Mouse (Mus musculus): ENCODE data around the gene Tubgcp6. TPM values are rescaled to one million over a fixed set of nuclear protein-coding genes. Genes with fewer than 3 reads are reported as not detected.

Tubgcp6 gene
- polyA plus RNA-seq, 1 experiment from 2014 or later, result 11.3 TPM

GRCm38 (mm10) chr15:89131316-89131715 is 8.4 kb upstream of the Tubgcp6 start:
- H3K4me1 ChIP-seq (ENCODE audit: control insufficient read depth in 2 of 2, insufficient read depth in 2 of 2, low read length in 2 of 2), result peaks cover 6 to 12% of the 10 kb centered on the region in 2 experiments; a peak in 3 of 4 replicates
- peaks cover 33% of the 10 kb centered on the region for H3K36me3 ChIP-seq (ENCODE audit: control insufficient read depth, insufficient read depth, low read length)
- no peak overlapping the region for H3K4me2 ChIP-seq (ENCODE audit: low read length)
- H3K4me3 ChIP-seq (ENCODE audit: control insufficient read depth in 1 of 2, insufficient read depth in 1 of 2, low read depth in 1 of 2, low read length in 2 of 2), result no peak overlapping the region
- ATAC-seq (ENCODE audit: insufficient number of reproducible peaks, insufficient read depth, low FRiP score, low read depth), result no peak
- WGBS, result 84% methylated on average over 3 of the region's 3 CpGs
- no peak overlapping the region for H3K9ac ChIP-seq (ENCODE audit: low read length)
- H3K9me3 ChIP-seq (ENCODE audit: control insufficient read depth, low read length), result no peaks in the 10 kb centered on the region
- no peaks in the 10 kb centered on the region for H3K27me3 ChIP-seq (ENCODE audit: control insufficient read depth, insufficient read depth, low read length)
- no peak overlapping the region for H3K27ac ChIP-seq (replicated peaks in 1 of 2; ENCODE audit: control insufficient read depth in 1 of 2, insufficient read depth in 1 of 2, low read depth in 2 of 2, low read length in 2 of 2)

- H3K9me3 ChIP-seq (ENCODE audit: control insufficient read depth, low read length), result no peaks in the 10 kb centered on the region
Observed at GRCm38 (mm10) chr15:89130245-89130644, 7.3 kb upstream of the Tubgcp6 start.

GRCm38 (mm10) chr15:89128382-89129350 is 5.8 kb upstream of the Tubgcp6 start, which contains the start of gene Hdac10:
Gene Hdac10 (minus strand): TSS chr15:89128700.
- Histone ChIP-seq H3K4me3 (ENCODE audit: control insufficient read depth in 1 of 2, insufficient read depth in 1 of 2, low read depth in 1 of 2, low read length in 2 of 2) (peak within 1 kb of the TSS; percentile 66 to 85), H3K27me3 (ENCODE audit: control insufficient read depth, insufficient read depth, low read length) (no peaks in the 10 kb centered on the region), H3K4me1 (ENCODE audit: control insufficient read depth in 2 of 2, insufficient read depth in 2 of 2, low read length in 2 of 2) (peaks cover 8 to 16% of the 10 kb centered on the region in 2 experiments; a peak in 3 of 4 replicates), H3K9ac (ENCODE audit: low read length) (peak within 1 kb of the TSS; percentile 78), H3K9me3 (ENCODE audit: control insufficient read depth, low read length) (no peaks in the 10 kb centered on the region), H3K27ac (replicated peaks in 1 of 2; ENCODE audit: control insufficient read depth in 1 of 2, insufficient read depth in 1 of 2, low read depth in 2 of 2, low read length in 2 of 2) (peak within 1 kb of the TSS; percentile 82 to 85), H3K36me3 (ENCODE audit: control insufficient read depth, insufficient read depth, low read length) (peaks cover 50% of the 10 kb centered on the region), H3K4me2 (ENCODE audit: low read length) (peak within 1 kb of the TSS; percentile 73)
- WGBS, result 3% methylated on average over 36 of the region's 36 CpGs
- peak; percentile 78 for ATAC-seq (ENCODE audit: insufficient number of reproducible peaks, insufficient read depth, low FRiP score, low read depth)

More at GRCm38 (mm10) chr15:89130245-89130644, 7.3 kb upstream of the Tubgcp6 start:
- Histone ChIP-seq H3K4me2 (ENCODE audit: low read length) (no peak overlapping the region), H3K36me3 (ENCODE audit: control insufficient read depth, insufficient read depth, low read length) (peaks cover 38% of the 10 kb centered on the region), H3K4me1 (ENCODE audit: control insufficient read depth in 2 of 2, insufficient read depth in 2 of 2, low read length in 2 of 2) (peaks cover 6 to 12% of the 10 kb centered on the region in 2 experiments; a peak in 3 of 4 replicates), H3K9ac (ENCODE audit: low read length) (no peak overlapping the region), H3K4me3 (ENCODE audit: control insufficient read depth in 1 of 2, insufficient read depth in 1 of 2, low read depth in 1 of 2, low read length in 2 of 2) (no peak overlapping the region), H3K27me3 (ENCODE audit: control insufficient read depth, insufficient read depth, low read length) (no peaks in the 10 kb centered on the region), H3K27ac (replicated peaks in 1 of 2; ENCODE audit: control insufficient read depth in 1 of 2, insufficient read depth in 1 of 2, low read depth in 2 of 2, low read length in 2 of 2) (no peak overlapping the region)
- ATAC-seq (ENCODE audit: insufficient number of reproducible peaks, insufficient read depth, low FRiP score, low read depth), result no peak

DNA sequence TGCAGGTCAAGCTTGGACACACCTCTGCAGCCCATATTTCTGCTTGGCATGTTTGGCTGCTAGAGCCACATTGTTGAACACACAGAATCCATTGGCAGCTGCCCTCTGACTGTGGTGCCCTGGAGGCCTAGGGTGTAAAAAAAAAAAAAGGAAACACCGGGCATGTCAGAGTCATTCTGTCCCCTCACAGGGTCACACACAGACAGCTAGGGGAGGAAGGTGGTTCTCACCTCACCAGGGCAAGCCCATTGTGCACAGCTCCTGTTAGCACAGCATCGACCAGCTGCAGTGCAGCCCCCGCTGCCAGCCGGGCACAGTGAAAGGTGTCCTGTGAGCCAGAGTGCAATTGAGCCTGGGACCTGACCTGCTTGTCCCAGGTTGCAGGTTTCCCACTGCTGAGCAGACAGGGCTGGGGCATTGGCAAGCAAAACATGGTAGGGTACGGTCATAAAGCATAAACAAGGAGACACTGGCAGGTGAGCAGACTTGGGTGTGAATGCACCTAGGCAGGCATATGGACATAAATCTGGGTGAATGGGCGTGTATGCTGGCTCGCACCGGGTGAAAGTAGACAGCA is 4.5 kb upstream of the Tubgcp6 start:
- Histone ChIP-seq H3K9me3 (ENCODE audit: control insufficient read depth, low read length) (no peaks in the 10 kb centered on the region), H3K4me1 (ENCODE audit: control insufficient read depth in 2 of 2, insufficient read depth in 2 of 2, low read length in 2 of 2) (peaks cover 13 to 20% of the 10 kb centered on the region in 2 experiments; a peak in 3 of 4 replicates)

DNA sequence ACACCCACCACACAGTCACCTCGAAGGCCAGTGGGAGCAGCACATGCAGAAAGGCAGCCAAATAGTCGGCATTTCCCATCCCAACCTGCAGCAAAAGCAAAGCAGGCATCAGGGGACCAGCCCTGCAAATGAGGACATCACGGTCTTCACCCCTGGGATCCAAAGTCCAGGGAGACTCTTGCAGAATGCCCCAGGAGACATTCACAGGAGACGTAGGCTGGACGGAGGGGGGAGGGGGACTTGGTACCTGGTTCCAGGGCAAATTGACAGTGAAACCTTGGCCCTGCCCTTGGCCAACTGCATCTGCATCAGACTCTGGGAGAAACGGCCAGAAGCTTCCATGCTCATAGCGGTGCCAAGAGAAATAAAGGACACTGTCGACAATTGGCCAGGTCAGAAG is 3.7 kb upstream of the Tubgcp6 start:
- no peak overlapping the region for H3K4me3 ChIP-seq (ENCODE audit: control insufficient read depth in 1 of 2, insufficient read depth in 1 of 2, low read depth in 1 of 2, low read length in 2 of 2)
- H3K9me3 ChIP-seq (ENCODE audit: control insufficient read depth, low read length), result no peaks in the 10 kb centered on the region
- no peak for ATAC-seq (ENCODE audit: insufficient number of reproducible peaks, insufficient read depth, low FRiP score, low read depth)
- H3K36me3 ChIP-seq (ENCODE audit: control insufficient read depth, insufficient read depth, low read length), result peaks cover 34% of the 10 kb centered on the region
- H3K4me2 ChIP-seq (ENCODE audit: low read length), result no peak overlapping the region
- H3K4me1 ChIP-seq (ENCODE audit: control insufficient read depth in 2 of 2, insufficient read depth in 2 of 2, low read length in 2 of 2), result peaks cover 20 to 29% of the 10 kb centered on the region in 2 experiments
- no peak overlapping the region for H3K9ac ChIP-seq (ENCODE audit: low read length)
- WGBS, result 88% methylated on average over 8 of the region's 8 CpGs
- H3K27ac ChIP-seq (replicated peaks in 1 of 2; ENCODE audit: control insufficient read depth in 1 of 2, insufficient read depth in 1 of 2, low read depth in 2 of 2, low read length in 2 of 2), result no peak overlapping the region
- H3K27me3 ChIP-seq (ENCODE audit: control insufficient read depth, insufficient read depth, low read length), result no peaks in the 10 kb centered on the region

More for the DNA sequence above, 4.5 kb upstream of the Tubgcp6 start:
- H3K9ac ChIP-seq (ENCODE audit: low read length), result peak overlapping the region; percentile 78
- H3K27me3 ChIP-seq (ENCODE audit: control insufficient read depth, insufficient read depth, low read length), result no peaks in the 10 kb centered on the region
- peak overlapping the region in 1 of 2 experiments; percentile 66; a peak in 3 of 4 replicates for H3K4me3 ChIP-seq (ENCODE audit: control insufficient read depth in 1 of 2, insufficient read depth in 1 of 2, low read depth in 1 of 2, low read length in 2 of 2)
- WGBS, result 78% methylated on average over 8 of the region's 8 CpGs
- H3K27ac ChIP-seq (replicated peaks in 1 of 2; ENCODE audit: control insufficient read depth in 1 of 2, insufficient read depth in 1 of 2, low read depth in 2 of 2, low read length in 2 of 2), result 0 out of 4 replicates have a peak overlapping the region, but pooled peaks of 1 of the 2 experiments have one; percentile 82
- no peak for ATAC-seq (ENCODE audit: insufficient number of reproducible peaks, insufficient read depth, low FRiP score, low read depth)
- H3K4me2 ChIP-seq (ENCODE audit: low read length), result peak overlapping the region; percentile 73
- peaks cover 42% of the 10 kb centered on the region for H3K36me3 ChIP-seq (ENCODE audit: control insufficient read depth, insufficient read depth, low read length)

- H3K9ac ChIP-seq (ENCODE audit: low read length), result no peak overlapping the region
- 87% methylated on average over 9 of the region's 9 CpGs for WGBS
Observed at GRCm38 (mm10) chr15:89125351-89125750, 2.4 kb upstream of the Tubgcp6 start.

DNA sequence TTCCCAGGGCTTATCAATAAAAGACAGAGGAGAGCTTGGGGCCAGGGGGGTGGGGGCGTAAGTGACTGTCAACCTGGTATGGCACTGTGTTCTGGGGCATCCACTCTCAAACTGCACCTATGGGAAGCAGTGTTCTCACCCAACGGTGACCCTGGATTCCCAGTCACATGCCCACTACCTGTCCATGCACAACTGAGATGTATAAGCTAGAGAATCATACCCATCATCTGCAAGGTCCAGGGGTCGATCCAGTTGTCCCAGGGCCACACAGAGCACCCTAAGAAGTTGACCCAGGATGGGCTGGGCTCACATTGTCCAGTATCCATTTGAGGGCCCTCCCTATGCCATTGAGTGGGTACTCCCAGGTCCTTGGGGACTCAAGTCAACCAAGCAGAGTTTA is 1.4 kb upstream of the Tubgcp6 start:
- H3K4me1 ChIP-seq (ENCODE audit: control insufficient read depth in 2 of 2, insufficient read depth in 2 of 2, low read length in 2 of 2), result peaks cover 20 to 42% of the 10 kb centered on the region in 2 experiments
- no peaks in the 10 kb centered on the region for H3K27me3 ChIP-seq (ENCODE audit: control insufficient read depth, insufficient read depth, low read length)
- H3K4me2 ChIP-seq (ENCODE audit: low read length), result no peak overlapping the region
- no peak overlapping the region for H3K27ac ChIP-seq (replicated peaks in 1 of 2; ENCODE audit: control insufficient read depth in 1 of 2, insufficient read depth in 1 of 2, low read depth in 2 of 2, low read length in 2 of 2)
- no peaks in the 10 kb centered on the region for H3K9me3 ChIP-seq (ENCODE audit: control insufficient read depth, low read length)
- no peak overlapping the region for H3K4me3 ChIP-seq (ENCODE audit: control insufficient read depth in 1 of 2, insufficient read depth in 1 of 2, low read depth in 1 of 2, low read length in 2 of 2)
- ATAC-seq (ENCODE audit: insufficient number of reproducible peaks, insufficient read depth, low FRiP score, low read depth), result no peak
- 94% methylated on average over 3 of the region's 3 CpGs for WGBS
- H3K9ac ChIP-seq (ENCODE audit: low read length), result no peak overlapping the region
- H3K36me3 ChIP-seq (ENCODE audit: control insufficient read depth, insufficient read depth, low read length), result peaks cover 32% of the 10 kb centered on the region

More at GRCm38 (mm10) chr15:89125351-89125750, 2.4 kb upstream of the Tubgcp6 start:
- ATAC-seq (ENCODE audit: insufficient number of reproducible peaks, insufficient read depth, low FRiP score, low read depth), result no peak
- H3K4me3 ChIP-seq (ENCODE audit: control insufficient read depth in 1 of 2, insufficient read depth in 1 of 2, low read depth in 1 of 2, low read length in 2 of 2), result no peak overlapping the region
- H3K27me3 ChIP-seq (ENCODE audit: control insufficient read depth, insufficient read depth, low read length), result no peaks in the 10 kb centered on the region
- no peaks in the 10 kb centered on the region for H3K9me3 ChIP-seq (ENCODE audit: control insufficient read depth, low read length)
- peaks cover 20 to 39% of the 10 kb centered on the region in 2 experiments for H3K4me1 ChIP-seq (ENCODE audit: control insufficient read depth in 2 of 2, insufficient read depth in 2 of 2, low read length in 2 of 2)
- H3K27ac ChIP-seq (replicated peaks in 1 of 2; ENCODE audit: control insufficient read depth in 1 of 2, insufficient read depth in 1 of 2, low read depth in 2 of 2, low read length in 2 of 2), result no peak overlapping the region
- H3K36me3 ChIP-seq (ENCODE audit: control insufficient read depth, insufficient read depth, low read length), result peaks cover 27% of the 10 kb centered on the region
- no peak overlapping the region for H3K4me2 ChIP-seq (ENCODE audit: low read length)
